Mouse (Mus musculus): ENCODE measurements around the gene Lgr6.

The Lgr6 gene

DNA sequence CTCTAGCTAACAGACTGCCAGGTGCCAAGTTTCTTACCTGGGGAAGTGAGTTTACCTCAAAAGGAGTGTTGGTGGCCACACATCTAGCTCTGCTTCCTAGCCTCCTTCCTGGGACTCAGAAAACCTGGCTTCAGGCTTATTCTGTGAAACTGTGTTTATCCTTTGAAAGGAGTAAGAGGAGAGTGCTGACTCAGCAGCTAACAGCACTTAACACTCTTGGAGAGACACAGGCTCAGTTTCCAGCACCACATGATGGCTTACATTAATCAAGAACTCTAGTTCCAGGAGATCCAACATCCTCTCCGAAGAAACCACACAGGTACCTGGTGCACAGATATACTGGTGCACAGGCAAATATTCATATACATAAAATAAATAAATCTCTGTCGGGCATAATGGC, 162.2 kb downstream of the Lgr6 start:
- DNase-seq = peak; percentile 22

GRCm38 (mm10) chr1:134940863-134941262, 164.2 kb downstream of the Lgr6 start:
- peak; percentile 71 for DNase-seq

GRCm38 (mm10) chr1:134938233-134938632, 166.8 kb downstream of the Lgr6 start:
- DNase-seq = peak; percentile 41

DNA sequence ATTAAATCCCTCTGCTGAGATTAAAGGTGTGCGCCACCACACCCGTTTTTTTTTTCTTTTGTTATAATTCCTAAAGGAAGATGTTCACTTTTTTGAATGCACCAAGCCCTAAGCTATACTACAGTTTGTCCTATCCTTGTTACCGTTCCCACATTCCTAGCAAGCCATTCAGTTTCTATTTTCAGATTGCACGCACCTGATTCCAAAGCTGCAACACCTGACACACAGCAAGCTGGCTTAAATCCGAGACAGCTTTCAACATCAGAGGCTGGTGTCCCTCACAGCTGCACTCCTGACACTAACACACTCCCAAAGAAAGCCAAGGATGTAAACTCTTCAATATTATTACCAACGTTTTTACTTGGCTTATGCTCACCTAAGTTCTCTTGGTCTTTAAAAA, 168.7 kb downstream of the Lgr6 start:
- peak; percentile 93 for DNase-seq

Measured in heart, adult 11 months (tissue).